Mouse (Mus musculus) liver, embryonic 14.5 days (tissue): ENCODE measurements around the gene Olfr523.

Experiments
- CTCF ChIP-seq: IDR thresholded peaks from 2 replicates; pipeline ENCODE4 v1.5.1; 2016; ENCODE audit warnings: antibody characterized with exemption, low read depth, control low read depth
- EP300 ChIP-seq: IDR thresholded peaks from 2 replicates; pipeline ENCODE4 v1.6.1; 2016; ENCODE audit warnings: antibody characterized with exemption, low read depth

- no peak for TF ChIP-seq CTCF
- no peak for TF ChIP-seq EP300
Observed at GRCm38 (mm10) chr7:140169386-140169785, 3.6 kb upstream of the Olfr523 start.
